Mouse (Mus musculus): ENCODE results near the gene Llgl2.

Gene Llgl2

DNA sequence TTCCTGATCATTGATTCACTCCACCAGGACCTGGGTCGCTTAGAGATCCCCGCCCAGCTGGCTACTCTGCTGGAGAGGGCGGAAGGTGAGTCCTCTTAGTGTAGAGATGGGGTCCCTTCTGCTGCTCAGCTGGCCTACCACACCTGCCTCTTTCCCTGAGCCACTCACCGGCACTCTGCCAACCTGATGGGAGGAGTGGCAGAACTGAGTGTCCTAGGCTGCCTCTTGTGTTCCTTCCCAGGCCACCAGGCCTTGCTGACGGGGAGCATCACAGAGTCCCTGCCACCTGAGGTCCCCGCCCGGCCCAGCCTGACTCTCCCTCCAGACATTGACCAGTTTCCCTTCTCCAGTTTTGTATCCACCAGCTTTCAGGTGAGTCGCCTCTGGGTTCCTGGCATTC lies 54.2 kb downstream of the Llgl2 start:
- no peak for DNase-seq (ENCODE audit: low spot score)

DNA sequence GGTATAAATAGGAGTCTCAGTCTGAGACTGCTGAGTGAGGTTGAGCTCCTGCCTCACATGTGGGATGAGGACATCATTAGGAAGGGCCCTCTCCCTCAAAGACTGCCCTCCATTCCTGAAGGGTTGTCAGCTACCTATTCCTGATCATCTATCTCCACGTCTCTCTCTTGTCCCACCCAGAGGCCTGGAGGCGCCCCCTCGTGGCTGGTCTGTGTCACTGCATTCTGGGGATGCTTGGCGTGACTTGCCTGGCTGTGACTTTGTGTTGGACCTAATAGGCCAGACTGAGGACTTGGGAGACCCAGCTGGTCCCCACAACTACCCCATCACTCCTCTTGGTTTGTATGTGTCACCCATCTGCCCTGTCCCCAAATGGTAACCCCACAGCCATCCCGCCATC lies 57.2 kb downstream of the Llgl2 start:
- DNase-seq (ENCODE audit: low spot score), result no peak

DNA sequence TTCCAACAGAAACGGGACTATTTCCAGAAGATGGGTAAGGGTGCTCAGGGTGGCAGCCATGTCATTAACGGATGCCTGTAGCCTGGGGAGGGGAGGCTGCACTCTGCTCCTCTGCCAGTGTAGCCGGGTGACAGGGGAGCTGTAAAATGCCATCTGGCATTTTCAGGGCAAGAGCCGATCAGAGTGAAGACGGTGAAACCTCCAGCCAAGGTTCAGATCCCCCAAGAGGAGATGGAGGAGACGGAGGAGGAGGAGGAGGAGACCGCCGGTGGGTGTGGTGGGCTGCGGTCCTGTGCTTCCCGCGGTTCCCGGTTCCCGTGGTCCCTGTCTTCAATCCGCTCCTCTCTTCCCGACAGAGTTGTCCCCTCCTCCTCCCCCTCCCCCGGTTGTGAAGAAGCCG lies 59.4 kb downstream of the Llgl2 start:
- DNase-seq (ENCODE audit: low spot score), result no peak

DNA sequence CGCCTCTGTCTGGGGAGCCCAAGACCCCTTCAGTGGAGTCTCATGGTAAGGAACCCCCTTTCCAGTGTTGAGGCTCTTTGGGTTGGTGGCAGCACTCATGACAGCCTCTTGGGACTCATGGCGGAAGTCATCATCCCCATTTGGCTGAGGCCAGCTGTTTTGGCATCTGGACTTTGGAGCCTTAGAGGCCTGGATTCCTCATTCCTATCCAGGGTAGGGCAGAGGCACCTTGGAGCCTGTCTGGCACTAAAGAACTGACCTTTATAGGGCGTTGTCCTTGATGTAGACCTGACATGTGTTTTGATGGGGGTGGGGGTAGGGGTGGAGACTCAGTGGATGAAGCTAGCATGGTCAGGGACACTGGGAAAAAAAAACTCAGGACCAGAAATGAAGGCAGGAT lies 60.5 kb downstream of the Llgl2 start:
- DNase-seq (ENCODE audit: low spot score), result no peak

DNA sequence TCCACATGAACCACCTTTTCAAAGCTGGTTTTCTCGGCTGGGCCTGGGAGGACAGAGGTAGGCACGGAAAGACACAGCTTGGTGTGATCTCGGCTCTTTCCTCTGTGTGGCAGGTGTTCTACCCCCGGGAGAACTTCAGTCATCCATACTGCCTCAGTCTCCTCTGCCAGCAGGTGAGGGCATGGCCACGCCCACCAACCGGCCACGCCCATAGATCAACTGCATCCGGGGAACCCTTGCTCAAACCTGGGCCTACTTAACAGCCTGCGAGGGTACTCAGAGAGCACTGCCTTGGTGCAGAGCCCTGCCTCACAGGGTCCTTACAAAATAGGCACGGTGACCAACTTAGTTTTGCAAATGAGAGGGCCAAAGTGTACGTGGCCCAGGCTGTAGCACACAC lies 61.4 kb downstream of the Llgl2 start:
- DNase-seq (ENCODE audit: low spot score), result no peak

DNA sequence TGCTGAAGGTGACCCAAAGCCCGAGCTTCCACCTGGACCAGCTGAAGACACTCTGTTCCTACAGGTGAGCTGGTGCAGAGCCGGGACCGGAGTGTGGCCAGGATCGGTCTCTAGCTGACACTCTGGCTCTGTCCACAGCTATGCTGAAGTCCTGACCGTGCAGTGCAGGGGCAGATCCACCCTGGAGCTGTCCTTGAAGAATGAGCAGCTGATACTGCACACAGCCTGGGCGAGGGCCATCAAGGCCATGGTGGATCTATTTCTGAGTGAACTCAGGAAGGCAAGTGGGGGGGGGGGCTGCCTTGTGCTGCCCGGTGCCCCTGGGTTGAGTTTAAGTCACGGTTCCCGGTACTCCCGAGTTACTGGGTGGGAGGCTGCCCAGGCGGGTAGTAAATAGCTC lies 62.6 kb downstream of the Llgl2 start:
- DNase-seq (ENCODE audit: low spot score), result no peak

DNA sequence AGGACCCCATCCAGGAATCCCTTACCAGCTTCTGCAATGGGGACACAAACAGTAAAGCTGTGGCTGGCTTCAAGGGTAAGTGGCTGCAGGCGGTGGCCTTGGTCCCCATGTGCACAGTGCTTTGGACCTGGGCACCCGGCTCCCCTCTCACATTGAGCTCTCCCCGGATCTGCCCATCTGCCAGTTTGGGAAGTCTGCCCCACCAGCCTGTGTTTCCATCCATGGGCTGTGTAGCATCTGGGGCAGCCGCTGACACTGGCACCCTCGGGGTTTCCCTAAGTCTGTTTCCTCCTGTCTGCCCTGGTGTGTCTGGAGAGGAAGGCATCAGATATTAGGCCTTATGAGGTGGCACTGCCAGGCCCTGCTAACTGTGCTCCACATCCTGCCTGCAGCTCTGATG lies 64.2 kb downstream of the Llgl2 start:
- DNase-seq (ENCODE audit: low spot score), result no peak

DNA sequence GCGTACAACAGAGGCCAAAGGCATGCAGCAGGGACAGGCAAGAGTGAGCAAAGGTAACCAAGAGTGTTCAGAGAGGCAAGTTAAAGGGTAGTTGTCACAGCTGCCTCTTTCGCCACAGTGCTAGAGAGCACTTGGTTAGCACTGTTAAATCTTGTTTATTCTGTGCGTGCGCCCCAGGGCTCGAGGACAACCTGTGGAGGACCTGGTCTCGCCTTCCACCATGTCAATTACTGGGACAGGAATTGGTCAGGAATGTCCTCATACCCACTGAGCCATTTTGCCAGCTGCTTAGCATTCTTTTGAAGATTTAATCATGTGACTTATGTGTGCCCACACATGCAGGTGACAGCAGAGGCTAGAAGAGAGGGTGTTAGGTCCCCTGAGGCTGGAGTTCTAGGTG lies 65.3 kb downstream of the Llgl2 start:
- DNase-seq (ENCODE audit: low spot score), result no peak

DNA sequence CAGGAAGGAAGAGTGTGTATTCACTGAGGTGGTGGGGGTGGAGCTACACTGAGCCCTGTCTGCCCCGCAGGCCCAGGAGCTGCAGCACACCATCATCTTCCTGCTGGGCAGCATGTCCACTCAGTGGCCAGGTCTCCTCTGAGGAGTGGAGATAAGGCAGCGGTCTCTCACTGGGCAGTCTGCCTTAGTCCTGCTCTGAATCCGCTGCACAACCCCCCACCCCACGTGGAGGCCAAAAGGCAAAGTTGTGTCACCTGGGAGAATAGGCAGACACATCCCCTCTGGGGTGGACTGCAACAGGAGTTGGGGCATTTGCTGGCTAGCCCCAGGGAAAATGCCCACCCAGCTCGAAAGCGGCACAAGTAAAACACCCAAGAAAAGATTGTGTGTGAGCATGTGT lies 68.4 kb downstream of the Llgl2 start:
- no peak for DNase-seq (ENCODE audit: low spot score)

DNA sequence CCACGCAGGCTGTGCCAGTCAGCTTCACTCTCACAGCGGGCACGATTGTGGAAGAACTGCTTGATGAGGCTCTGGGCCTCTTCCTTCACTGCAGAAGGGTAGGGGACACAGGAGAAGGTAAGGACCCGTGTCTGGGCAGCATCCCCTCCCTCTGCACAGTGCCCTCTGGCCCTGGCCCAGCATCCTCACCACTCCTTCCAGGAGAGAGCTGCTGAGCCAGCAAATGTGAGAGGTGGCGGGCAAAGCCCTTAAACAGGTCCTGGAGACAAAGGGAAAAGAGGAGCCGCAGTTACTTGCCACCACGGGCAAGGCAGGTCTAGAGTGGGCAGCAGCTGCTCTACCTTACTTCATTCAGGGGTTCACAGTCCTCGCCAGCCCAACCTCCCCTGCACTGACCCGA lies 69.2 kb downstream of the Llgl2 start:
- DNase-seq (ENCODE audit: low spot score), result no peak

DNA sequence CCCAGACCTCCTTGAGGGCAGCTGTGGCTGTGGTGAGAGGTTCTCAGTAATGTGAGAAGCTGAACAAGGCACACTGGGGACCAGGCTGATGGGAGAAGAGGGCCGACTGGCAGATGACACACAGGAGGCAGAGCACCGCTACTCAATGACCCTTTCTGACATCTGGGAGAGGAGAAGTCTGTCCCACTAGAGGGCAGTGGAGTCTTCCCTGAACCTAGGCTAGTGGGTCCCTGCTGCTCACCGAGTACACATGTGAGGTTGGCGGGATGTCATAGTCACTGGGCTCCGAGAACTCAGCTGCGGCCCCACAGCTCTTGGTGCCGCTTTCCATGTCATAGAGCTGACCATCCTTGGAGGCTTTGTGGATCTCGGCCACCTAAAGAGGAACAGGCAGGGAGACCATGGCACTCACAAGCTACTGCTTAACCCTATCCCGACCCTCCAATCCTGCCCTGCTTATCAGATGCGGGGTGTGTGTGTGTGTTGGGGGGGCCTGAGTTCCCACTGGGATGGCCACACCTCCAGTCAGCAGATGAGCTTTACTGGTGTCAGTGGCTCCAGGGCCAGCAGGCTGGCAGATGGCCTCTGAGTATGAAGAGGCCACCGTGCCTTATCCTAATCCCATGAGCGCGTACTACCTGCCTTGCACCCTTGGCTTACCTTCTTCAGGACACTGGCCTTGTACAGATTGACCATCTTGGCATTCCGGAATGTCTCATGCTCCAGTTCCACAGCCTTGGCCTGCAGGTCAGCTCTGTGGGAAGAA lies 71.1 kb downstream of the Llgl2 start:
- no peak for DNase-seq (ENCODE audit: low spot score)

DNA sequence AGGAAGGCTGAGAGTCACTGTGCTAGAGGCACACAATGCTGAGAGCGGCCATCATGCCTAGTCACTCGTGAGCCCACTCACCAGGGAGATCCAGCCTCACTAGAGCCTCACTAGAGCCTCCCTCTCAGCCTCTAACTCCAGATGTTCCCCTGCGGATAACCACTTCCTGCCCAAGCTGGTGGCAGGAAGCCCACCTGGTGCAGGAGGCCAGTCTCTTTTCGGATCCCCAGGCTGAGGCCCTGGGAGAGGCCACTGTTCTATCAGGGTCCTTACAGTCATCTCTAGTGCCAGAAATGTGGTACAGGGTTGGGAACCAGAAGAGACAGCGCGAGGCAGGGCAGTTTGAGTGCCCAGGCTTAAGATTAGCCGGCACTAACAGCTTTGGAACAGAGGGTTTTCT lies 74.6 kb downstream of the Llgl2 start:
- DNase-seq (ENCODE audit: low spot score), result no peak

DNA sequence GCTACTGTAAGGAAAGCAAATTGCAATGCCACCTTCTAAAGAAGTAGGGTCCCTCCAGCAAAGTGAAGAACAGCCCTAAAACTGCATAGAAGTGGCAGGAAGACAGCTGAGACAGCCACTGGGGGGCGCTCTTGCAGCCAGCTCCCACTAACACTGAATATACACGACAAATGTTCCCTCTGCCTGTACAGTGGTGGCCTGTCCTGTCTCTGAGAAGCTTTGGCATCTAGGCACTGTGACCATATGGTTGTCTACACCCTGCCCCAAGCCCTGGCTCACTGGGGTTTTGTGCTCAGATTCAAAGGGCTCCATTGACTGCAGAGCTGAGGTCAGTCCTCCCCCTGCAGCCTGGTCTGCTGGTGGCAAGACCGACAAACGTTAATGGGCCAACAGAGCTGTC lies 75.0 kb downstream of the Llgl2 start:
- DNase-seq (ENCODE audit: low spot score), result no peak

DNA sequence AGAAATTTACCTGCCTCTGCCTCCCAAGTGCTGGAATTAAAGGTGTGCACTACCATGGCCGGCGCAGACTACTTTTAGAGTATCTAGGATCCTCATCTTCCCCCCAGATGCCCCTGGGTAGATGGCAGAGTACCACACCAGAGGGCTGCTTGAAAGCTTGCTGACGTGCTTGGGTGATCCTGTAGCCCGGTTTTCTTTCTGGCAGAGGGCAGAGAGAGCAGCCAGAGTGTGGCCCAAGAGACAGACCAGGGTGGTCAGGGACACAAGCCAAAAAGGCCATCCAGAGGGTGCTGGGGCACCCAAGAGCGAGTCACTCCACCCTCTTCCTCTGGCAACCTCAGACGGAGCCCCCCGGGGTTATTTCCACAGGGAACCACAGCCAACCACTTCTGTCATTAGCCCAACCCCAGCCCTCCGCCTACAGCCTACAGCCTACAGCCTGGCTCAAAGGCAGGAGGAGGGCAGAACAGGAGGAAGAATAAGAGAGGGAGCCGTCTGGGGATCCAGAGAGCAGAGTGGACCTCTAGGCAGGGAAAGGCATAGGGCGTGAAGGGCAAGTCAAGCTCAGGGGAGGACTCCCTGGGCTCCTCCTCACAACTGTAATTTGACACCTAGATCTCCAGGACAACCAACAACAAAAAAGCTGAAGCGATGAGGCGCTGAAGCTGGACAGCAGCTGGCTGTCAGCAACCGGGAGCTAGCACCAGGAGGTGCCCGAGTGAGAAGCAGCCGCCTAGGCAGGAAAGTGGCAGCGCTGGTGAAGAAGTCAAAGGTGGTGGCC lies 75.8 kb downstream of the Llgl2 start, which contains the start of gene Smim5:
Smim5 (plus strand) TSS at position 481 of the 781 bp plus-strand sequence.
- DNase-seq (ENCODE audit: low spot score), result no peak

DNA sequence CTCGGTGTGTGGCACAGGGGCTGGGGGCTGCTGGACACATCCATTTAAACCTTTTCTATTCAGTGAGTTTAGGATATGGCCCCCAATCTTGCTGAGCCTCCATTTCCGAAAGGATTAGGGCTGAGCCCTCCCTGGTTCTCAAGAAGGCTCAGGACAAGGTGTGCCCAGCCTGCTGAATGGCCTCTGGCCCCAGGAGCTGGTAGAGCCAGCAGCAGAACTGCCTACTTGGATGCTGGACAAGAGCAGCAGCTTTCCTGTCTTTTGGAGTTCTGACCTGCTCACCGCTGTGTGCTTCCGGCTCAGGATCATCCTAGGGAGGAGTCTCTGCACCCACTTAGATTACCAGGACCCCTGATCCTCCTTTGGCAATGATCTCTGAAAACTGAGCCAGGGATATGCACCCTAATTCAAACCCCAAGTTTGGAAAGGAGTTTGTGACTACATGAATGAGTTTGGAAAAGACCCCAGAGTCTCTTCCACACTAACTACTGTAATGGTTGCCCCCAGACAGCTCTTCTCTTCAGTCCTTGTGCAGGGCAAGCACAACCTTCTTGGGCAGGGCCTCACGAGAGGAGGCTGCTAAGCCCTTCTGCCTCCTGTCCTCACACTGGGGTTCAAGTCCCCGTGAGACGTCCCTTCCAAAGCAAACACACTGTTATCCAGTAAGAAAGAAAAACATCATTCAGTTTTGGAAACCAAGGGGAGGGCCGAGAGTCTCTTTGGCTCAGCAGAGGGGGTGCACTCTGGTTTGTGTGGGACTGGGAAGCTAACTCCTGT lies 76.9 kb downstream of the Llgl2 start:
- no peak for DNase-seq (ENCODE audit: low spot score)

DNA sequence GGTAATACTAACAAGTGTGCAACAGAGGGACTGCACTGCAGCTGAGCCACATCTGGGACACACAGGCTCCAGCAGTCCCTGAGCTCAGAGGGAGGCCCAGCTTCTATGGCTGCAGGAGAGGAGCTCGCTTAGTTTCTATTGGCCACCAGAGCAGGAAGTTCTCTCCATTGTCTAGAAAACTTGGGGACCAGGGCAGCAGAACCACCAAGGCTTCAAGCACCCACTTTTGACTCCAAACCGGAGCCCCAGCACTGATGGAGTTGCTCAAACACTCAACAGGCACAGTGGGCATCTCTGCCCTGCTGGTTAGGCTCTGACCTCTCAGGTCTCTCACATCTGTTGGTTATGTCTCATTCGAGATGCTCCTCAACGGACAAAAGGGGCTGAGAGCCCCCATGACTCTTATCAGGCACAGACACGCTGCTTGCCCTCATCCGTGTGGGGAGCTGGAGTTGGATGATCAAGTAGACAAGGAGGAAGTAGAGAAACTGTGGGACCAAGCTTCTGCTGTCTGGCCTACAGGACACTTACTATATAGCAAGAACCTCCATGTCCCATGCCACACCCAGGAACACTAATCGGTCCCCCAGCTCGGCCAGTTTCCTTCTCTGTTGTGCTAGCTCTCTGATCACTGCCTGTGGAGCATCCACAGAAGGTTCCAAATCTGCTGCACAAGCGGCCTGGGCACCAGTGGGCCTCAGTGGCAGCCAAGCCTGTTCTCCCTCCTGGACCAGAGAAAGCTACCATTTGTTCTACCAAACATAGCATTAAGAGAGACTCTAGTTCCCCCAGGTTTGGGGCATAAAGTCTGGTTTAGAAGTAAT lies 77.7 kb downstream of the Llgl2 start:
- DNase-seq (ENCODE audit: low spot score), result no peak

DNA sequence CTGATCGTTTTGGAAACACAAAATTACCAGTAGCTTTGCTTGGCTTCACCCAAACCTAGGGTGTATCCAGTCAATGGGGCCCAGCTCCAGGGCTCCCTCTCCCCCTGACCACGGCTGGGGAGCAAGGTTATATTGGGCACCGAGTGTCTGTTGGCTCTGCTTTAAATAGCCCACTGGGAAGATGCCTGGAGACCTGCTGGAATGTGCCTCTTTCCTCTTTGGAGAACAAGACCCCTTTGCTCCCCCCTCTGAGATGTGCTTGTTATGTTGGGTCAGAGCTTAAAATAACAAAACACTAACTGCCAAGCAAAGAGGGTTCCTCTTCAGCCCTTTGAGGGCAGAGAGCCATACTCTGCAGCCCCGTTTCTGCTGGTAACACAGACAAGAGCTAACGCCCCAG lies 78.3 kb downstream of the Llgl2 start:
- no peak for DNase-seq (ENCODE audit: low spot score)

DNA sequence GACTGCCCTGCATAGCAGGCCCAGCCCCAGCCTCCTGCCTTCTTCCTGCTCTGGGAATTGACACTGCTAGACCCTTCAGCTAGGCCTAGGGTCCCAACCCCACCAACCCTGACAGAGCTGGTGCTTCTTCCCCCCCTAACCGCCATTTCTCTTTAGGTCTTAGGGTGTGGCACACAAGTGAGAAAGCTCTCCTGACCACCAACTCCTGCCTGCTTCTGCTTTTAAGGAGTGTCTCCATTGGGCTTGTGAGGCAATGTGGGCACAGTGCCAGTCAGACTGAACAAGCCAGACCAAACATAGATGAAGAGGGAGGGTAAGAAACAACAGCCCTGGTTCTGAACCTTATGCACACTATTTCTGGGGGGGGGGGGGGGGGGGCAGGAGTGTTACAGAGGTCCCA lies 79.0 kb downstream of the Llgl2 start:
- no peak for DNase-seq (ENCODE audit: low spot score)

DNA sequence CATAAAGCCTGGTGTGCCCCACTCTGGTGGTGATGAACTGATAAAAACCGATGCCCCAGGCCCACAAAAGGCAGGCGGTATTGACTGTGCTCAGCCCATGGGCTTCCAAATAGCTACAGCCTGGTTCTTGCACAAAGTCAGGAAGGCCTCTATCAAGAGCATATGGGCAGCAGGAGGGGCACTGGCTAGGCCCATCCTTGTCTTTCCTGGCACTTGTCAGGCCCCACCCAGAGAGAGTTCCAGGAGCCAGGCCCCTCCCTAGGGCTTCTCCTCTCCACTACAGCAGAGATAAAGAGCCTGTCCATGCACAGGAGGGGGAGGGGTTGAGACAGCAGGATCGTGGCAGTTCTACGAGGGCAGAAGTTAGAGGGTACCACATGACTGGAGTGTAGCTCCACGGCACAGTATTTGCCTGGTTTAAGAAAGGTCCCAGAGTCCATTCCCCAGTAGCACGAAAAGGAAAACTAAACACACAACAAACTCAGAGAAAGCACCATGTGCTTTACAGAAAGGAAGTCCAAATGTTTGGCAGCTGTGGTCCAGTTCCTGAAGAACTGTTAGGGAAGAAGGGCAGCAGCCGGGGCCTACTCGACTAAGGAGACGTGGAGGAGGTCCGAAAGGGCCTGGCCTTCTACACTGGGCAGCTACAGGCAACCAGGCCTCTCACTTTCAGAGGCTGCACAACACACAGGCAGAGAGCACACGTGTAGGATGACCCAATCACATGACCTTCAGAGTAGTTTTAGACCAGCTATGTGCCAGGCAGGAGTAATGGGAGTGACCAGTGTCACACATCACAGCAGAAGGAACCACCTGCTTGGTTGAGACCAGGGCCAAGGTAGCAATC lies 79.8 kb downstream of the Llgl2 start:
- no peak for DNase-seq (ENCODE audit: low spot score)

DNA sequence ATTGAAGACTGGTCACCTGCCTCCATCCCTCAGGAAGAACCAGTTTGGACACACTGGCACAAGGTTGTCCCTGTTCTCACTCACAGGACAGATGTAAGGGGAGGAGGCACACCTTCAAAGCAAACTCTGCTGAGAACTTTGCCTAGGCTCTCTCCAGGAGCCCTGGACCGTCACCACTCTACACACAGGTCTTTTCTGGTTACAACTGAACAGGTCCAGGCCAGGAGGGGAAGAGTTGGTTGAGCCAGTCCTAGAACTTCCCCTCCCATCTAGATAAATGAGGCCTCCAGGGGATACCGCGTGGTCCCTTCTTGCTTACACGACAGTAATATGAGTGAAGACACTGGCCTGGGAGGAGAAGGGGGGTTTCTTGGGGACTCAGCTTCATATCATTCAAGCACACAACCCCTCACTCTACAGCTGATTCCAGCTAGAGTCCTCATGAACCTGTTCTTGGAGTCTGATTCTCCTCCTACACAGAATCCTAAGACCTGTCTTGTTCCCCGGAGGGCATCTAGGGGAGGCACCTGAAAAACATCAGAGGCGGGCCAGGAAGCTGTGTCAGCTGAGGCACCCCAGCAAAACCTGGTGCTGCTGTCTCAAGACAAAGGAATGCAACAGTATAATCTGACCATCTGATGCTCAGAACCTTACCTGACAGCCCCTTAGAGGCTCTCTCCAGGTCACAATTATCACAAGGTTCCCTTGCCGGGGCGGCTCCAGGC lies 80.5 kb downstream of the Llgl2 start:
- DNase-seq (ENCODE audit: low spot score), result no peak

All from urinary bladder, postnatal 10 days (tissue).